Mouse (Mus musculus): ENCODE results near the gene Wbp4. TPM values are rescaled to one million over a fixed set of nuclear protein-coding genes. Genes with fewer than 3 reads are reported as not detected.
"Not testable (repeated sequence)": the region's sequence is repeated elsewhere in the genome, so short reads cannot be mapped to it uniquely, and the experiment has no call there.

Wbp4 gene
- polyA plus RNA-seq, 1 experiment from 2014 or later, result 15.1 TPM

DNA sequence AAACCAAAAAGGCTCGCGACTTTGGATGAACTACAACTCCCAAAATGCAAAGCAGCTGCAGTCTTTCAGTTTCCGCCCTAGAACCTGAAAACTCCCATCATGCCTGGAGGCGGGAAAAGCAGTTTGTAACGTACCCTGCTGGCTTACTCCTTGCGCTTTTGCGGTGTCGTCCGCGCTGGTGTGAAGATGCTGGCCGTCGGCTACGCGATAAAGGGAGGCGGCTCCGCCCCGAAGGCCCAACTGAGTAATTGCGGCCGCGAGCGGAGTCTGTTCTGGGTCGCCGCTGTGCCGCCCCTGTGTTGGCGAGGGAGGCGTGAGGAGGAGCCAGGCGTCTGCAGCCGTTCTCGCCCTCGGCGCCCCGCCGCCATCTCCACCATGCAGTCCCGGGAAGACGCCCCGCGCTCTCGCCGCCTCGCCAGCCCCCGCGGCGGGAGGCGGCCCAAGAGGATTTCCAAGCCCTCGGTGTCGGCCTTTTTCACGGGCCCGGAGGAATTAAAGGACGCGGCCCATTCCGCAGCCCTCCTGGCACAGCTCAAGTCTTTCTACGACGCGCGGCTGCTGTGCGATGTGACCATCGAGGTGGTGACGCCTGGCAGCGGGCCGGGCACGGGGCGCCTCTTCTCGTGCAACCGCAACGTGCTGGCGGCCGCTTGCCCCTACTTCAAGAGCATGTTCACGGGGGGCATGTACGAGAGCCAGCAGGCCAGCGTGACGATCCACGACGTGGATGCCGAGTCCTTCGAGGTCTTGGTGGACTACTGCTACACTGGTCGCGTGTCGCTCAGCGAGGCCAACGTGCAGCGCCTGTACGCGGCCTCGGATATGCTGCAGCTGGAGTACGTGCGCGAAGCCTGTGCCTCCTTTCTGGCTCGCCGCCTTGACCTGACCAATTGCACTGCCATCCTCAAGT is 29.4 kb downstream of the Wbp4 start, which contains the start of gene Kbtbd6:
TSS of gene Kbtbd6 (plus strand) at position 155 of the 910 bp plus-strand sequence.
- Histone ChIP-seq H3K27ac (ENCODE audit: low read depth) (peak within 1 kb of the TSS; percentile 81), H3K9ac (replicated peaks) (peak within 1 kb of the TSS; percentile 65), H3K4me3 (ENCODE audit: low read depth, low read length) (peak within 1 kb of the TSS; percentile 65), H3K4me2 (ENCODE audit: low read depth, low read length) (peak within 1 kb of the TSS; percentile 84)
- peak; percentile 89 for DNase-seq
- H3K4me1 ChIP-seq (ENCODE audit: insufficient read depth); H3K36me3 ChIP-seq (replicated peaks; ENCODE audit: insufficient read depth, low read length); H3K9me3 ChIP-seq (ENCODE audit: low read length); H3K27me3 ChIP-seq (ENCODE audit: insufficient read depth, low read length): not testable (repeated sequence)
- peak; percentile 57 for TF ChIP-seq EP300 (IDR thresholded peaks at IDR 0.05; ENCODE audit: low read depth)
- peak; percentile 22; the same call in 1 of the 2 replicates for TF ChIP-seq CTCF (IDR thresholded peaks at IDR 0.05; ENCODE audit: low read depth)
- 8% methylated on average over 27 of the region's 89 CpGs for WGBS (ENCODE audit: insufficient replicate concordance)
- ATAC-seq, result peak; percentile 97

DNA sequence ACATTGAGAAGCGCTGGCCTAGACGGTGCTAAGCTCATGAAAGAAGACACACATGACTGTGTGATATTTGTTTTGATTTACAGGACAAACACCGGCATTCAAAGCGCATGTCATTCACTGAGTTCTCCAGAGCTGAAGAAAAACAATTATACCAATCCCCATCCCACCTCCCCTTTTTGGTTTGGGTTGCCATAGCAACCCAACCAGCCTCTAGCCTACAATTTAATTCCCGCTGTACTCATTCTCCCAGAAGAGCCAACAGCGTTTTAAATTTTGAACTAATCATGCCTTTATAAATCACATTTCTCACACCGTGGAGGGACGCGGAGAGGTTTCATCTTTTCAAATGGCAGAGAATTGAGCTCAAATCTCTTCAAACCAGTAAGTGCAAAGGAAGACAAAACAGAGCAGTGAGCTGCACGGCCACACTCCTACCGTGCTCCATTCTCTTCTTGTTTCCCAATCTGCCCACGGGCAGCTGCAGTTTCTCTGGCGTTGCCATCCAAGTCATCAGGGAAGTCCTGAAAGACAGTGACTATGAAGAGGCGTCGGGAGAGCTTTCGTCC is 36.2 kb downstream of the Wbp4 start:
- no peak overlapping the region for H3K4me2 ChIP-seq (ENCODE audit: low read depth, low read length)
- TF ChIP-seq CTCF (IDR thresholded peaks at IDR 0.05; ENCODE audit: low read depth), result no peak
- no peak for TF ChIP-seq EP300 (IDR thresholded peaks at IDR 0.05; ENCODE audit: low read depth)
- ATAC-seq (no peak), DNase-seq (no peak)
- H3K27ac ChIP-seq (ENCODE audit: low read depth), result no peak overlapping the region
- H3K9ac ChIP-seq (replicated peaks), result no peak overlapping the region
- H3K36me3 ChIP-seq (replicated peaks; ENCODE audit: insufficient read depth, low read length), result no peaks in the 10 kb centered on the region
- H3K9me3 ChIP-seq (ENCODE audit: low read length), result no peaks in the 10 kb centered on the region
- WGBS (ENCODE audit: insufficient replicate concordance), result 74% methylated on average over 16 of the region's 16 CpGs
- no peak overlapping the region for H3K4me3 ChIP-seq (ENCODE audit: low read depth, low read length)
- no peaks in the 10 kb centered on the region for H3K4me1 ChIP-seq (ENCODE audit: insufficient read depth)
- H3K27me3 ChIP-seq (ENCODE audit: insufficient read depth, low read length), result no peaks in the 10 kb centered on the region

DNA sequence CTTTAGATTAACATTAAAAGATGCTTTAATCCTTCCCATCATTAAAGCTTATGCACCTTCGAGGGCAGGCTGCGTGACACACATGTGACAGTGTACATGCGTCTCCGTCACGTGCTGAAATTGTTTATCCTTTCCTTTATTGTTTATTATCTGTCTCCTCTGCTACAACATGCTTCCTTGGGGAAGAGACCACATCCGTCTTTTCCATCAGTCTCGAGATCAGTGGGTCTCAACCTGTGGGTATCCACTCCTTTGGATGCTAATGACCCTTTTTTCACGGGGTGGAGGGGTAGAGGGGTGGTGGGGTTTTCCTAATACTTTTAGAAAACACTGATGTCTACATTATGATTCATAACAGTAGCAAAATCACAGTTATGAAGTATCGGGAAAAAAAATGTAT is 36.7 kb downstream of the Wbp4 start:
- DNase-seq (no peak), ATAC-seq (no peak)
- H3K9ac ChIP-seq (replicated peaks), result no peak overlapping the region
- TF ChIP-seq CTCF (IDR thresholded peaks at IDR 0.05; ENCODE audit: low read depth) (no peak), EP300 (IDR thresholded peaks at IDR 0.05; ENCODE audit: low read depth) (no peak)
- H3K9me3 ChIP-seq (ENCODE audit: low read length), result peaks cover 4% of the 10 kb centered on the region; the same call in 1 of the 2 replicates
- 80% methylated on average over 9 of the region's 9 CpGs for WGBS (ENCODE audit: insufficient replicate concordance)
- no peak overlapping the region for H3K27ac ChIP-seq (ENCODE audit: low read depth)
- H3K4me3 ChIP-seq (ENCODE audit: low read depth, low read length), result no peak overlapping the region
- no peaks in the 10 kb centered on the region for H3K4me1 ChIP-seq (ENCODE audit: insufficient read depth)
- no peaks in the 10 kb centered on the region for H3K36me3 ChIP-seq (replicated peaks; ENCODE audit: insufficient read depth, low read length)
- no peaks in the 10 kb centered on the region for H3K27me3 ChIP-seq (ENCODE audit: insufficient read depth, low read length)
- H3K4me2 ChIP-seq (ENCODE audit: low read depth, low read length), result no peak overlapping the region

DNA sequence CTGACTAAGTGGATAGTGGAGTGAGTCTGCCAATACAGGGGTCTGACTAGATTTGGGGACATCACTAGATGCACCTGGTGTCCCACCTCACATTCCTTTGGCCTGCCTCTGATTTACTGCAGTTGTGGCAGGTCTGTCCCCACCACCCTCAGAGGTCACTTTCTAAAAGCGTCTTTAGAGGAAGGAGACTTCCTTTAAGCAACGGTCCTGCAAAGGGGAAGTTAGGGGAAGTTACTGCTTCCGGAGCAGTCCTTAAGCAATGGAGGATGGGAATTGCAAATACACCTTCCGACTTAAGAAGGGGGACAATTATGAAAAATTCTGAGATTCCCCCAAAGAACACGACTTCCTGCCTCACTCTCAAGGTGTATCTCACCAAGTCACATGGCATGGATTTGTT is 39.9 kb downstream of the Wbp4 start:
- Histone ChIP-seq H3K4me2 (ENCODE audit: low read depth, low read length) (no peak overlapping the region), H3K9me3 (ENCODE audit: low read length) (peaks cover 4% of the 10 kb centered on the region; the same call in 1 of the 2 replicates), H3K9ac (replicated peaks) (no peak overlapping the region), H3K4me3 (ENCODE audit: low read depth, low read length) (no peak overlapping the region), H3K36me3 (replicated peaks; ENCODE audit: insufficient read depth, low read length) (no peaks in the 10 kb centered on the region), H3K27me3 (ENCODE audit: insufficient read depth, low read length) (no peaks in the 10 kb centered on the region), H3K4me1 (ENCODE audit: insufficient read depth) (no peaks in the 10 kb centered on the region), H3K27ac (ENCODE audit: low read depth) (peak overlapping the region; percentile 66)
- WGBS (ENCODE audit: insufficient replicate concordance), result 34% methylated on average over 5 of the region's 5 CpGs
- DNase-seq (no peak), ATAC-seq (0 out of 2 replicates have a peak, but pooled peaks have one; percentile 43)
- TF ChIP-seq EP300 (IDR thresholded peaks at IDR 0.05; ENCODE audit: low read depth), result peak; percentile 32; the same call in 1 of the 2 replicates
- no peak for TF ChIP-seq CTCF (IDR thresholded peaks at IDR 0.05; ENCODE audit: low read depth)

DNA sequence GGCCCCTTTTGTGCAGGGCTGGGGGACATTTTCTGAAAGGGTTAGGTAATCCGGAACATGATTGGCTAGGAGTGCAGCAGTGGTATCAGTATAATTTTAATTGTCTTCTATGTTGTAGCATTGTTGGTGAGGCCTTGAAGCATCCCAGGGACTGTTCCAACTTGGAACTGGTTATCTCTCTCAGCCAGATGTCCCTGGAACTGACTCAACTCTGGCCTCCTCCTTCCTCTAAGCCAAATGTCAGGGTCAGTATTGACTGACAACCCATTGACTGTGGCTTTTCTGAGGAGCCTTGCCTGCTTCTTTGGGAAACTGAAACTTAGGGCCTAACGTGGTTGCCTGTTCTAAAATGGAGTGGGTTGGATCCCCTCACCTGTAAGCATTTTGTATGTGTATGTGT is 40.7 kb downstream of the Wbp4 start:
- Histone ChIP-seq H3K27me3 (ENCODE audit: insufficient read depth, low read length) (no peaks in the 10 kb centered on the region), H3K4me3 (ENCODE audit: low read depth, low read length) (no peak overlapping the region), H3K9ac (replicated peaks) (no peak overlapping the region), H3K36me3 (replicated peaks; ENCODE audit: insufficient read depth, low read length) (no peaks in the 10 kb centered on the region), H3K27ac (ENCODE audit: low read depth) (no peak overlapping the region), H3K4me2 (ENCODE audit: low read depth, low read length) (no peak overlapping the region), H3K4me1 (ENCODE audit: insufficient read depth) (no peaks in the 10 kb centered on the region), H3K9me3 (ENCODE audit: low read length) (peaks cover 4% of the 10 kb centered on the region; the same call in 1 of the 2 replicates)
- no peak for DNase-seq
- ATAC-seq, result peak; percentile 48; the same call in 1 of the 2 replicates
- WGBS (ENCODE audit: insufficient replicate concordance), result 76% methylated on average over 2 of the region's 2 CpGs
- no peak for TF ChIP-seq CTCF (IDR thresholded peaks at IDR 0.05; ENCODE audit: low read depth)
- TF ChIP-seq EP300 (IDR thresholded peaks at IDR 0.05; ENCODE audit: low read depth), result no peak

DNA sequence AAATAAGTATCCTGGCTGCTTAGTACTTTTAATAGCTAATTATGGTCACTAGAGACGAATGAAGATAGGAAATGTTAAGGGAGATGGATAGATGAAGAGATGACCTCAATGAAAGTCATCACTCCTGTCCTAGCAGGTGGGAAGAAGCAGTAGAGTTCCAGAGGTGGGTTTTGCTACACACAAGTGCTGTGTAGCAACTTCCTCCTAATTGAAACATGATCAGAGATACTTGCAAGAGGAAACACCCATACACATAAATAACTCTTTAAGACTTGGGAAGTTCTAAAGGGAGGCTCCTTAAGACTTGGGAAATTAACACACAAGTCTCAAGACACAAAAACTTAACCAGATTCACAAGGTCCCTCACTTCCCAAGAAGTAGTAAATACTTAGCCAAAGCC is 47.3 kb downstream of the Wbp4 start:
- H3K27ac ChIP-seq (ENCODE audit: low read depth), result no peak overlapping the region
- 68% methylated on average over 1 of the region's 1 CpGs for WGBS (ENCODE audit: insufficient replicate concordance)
- no peak overlapping the region for H3K4me2 ChIP-seq (ENCODE audit: low read depth, low read length)
- ATAC-seq, result no peak
- no peaks in the 10 kb centered on the region for H3K36me3 ChIP-seq (replicated peaks; ENCODE audit: insufficient read depth, low read length)
- no peak overlapping the region for H3K9ac ChIP-seq (replicated peaks)
- H3K27me3 ChIP-seq (ENCODE audit: insufficient read depth, low read length), result no peaks in the 10 kb centered on the region
- H3K4me3 ChIP-seq (ENCODE audit: low read depth, low read length), result no peak overlapping the region
- no peaks in the 10 kb centered on the region for H3K9me3 ChIP-seq (ENCODE audit: low read length)
- no peak for TF ChIP-seq CTCF (IDR thresholded peaks at IDR 0.05; ENCODE audit: low read depth)
- TF ChIP-seq EP300 (IDR thresholded peaks at IDR 0.05; ENCODE audit: low read depth), result no peak
- no peak for DNase-seq
- H3K4me1 ChIP-seq (ENCODE audit: insufficient read depth), result no peaks in the 10 kb centered on the region

DNA sequence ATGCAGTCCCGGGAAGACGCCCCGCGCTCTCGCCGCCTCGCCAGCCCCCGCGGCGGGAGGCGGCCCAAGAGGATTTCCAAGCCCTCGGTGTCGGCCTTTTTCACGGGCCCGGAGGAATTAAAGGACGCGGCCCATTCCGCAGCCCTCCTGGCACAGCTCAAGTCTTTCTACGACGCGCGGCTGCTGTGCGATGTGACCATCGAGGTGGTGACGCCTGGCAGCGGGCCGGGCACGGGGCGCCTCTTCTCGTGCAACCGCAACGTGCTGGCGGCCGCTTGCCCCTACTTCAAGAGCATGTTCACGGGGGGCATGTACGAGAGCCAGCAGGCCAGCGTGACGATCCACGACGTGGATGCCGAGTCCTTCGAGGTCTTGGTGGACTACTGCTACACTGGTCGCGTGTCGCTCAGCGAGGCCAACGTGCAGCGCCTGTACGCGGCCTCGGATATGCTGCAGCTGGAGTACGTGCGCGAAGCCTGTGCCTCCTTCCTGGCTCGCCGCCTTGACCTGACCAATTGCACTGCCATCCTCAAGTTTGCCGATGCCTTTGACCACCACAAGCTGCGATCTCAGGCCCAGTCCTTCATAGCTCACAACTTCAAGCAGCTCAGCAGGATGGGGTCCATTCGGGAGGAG is 54.5 kb downstream of the Wbp4 start:
- H3K4me1 ChIP-seq (ENCODE audit: insufficient read depth), result peaks cover 11% of the 10 kb centered on the region
- peak overlapping the region; percentile 91 for H3K27ac ChIP-seq (ENCODE audit: low read depth)
- peak overlapping the region; percentile 55 for H3K4me3 ChIP-seq (ENCODE audit: low read depth, low read length)
- H3K36me3 ChIP-seq (replicated peaks; ENCODE audit: insufficient read depth, low read length); DNase-seq; H3K27me3 ChIP-seq (ENCODE audit: insufficient read depth, low read length); H3K9me3 ChIP-seq (ENCODE audit: low read length): not testable (repeated sequence)
- H3K4me2 ChIP-seq (ENCODE audit: low read depth, low read length), result peak overlapping the region; percentile 65
- peak; percentile 44 for ATAC-seq
- peak overlapping the region; percentile 60 for H3K9ac ChIP-seq (replicated peaks)
- 84% methylated on average over 4 of the region's 59 CpGs for WGBS (ENCODE audit: insufficient replicate concordance)
